Mouse (Mus musculus) forebrain, postnatal 0 days (tissue): ENCODE measurements around the gene Hoxa6. TPM values are rescaled to one million over a fixed set of nuclear protein-coding genes. Genes with fewer than 3 reads are reported as not detected.
A peak's percentile ranks its signal among the peaks of the same experiment; 100 is the strongest.

Experiments used
- ATAC-seq: fragments of 200-750 bp; cut with Nextera tagmentation; 2 replicates; pipeline ENCODE4 v1.8.0; 2017; ENCODE audit warnings: mild to moderate bottlenecking, moderate library complexity
- DNase-seq: peaks from one replicate; pipeline ENCODE4 v3.0.0-alpha.2; 2015
- H3K27ac ChIP-seq: fragments of 300-500 bp; sonication (generic); 2 replicates; pipeline ENCODE4 v1.5.1; 2014; ENCODE audit warnings: low read depth, mild to moderate bottlenecking, antibody characterized with exemption, low read length, moderate library complexity, mixed read lengths
- H3K27me3 ChIP-seq: fragments of 300-500 bp; sonication (generic); 2 replicates; pipeline ENCODE4 v1.6.1; 2014; ENCODE audit warnings: mild to moderate bottlenecking, low read length, mixed read lengths; ENCODE audit not compliant: insufficient read depth
- H3K36me3 ChIP-seq: fragments of 300-500 bp; sonication (generic); 2 replicates; pipeline ENCODE4 v1.6.1; 2014; ENCODE audit warnings: mild to moderate bottlenecking, moderate library complexity; ENCODE audit not compliant: insufficient read depth
- H3K4me1 ChIP-seq: fragments of 300-500 bp; sonication (generic); 2 replicates; pipeline ENCODE4 v1.6.1; 2014; ENCODE audit warnings: antibody characterized with exemption; ENCODE audit not compliant: insufficient read depth
- H3K4me2 ChIP-seq: fragments of 300-500 bp; sonication (generic); 2 replicates; pipeline ENCODE4 v1.6.1; 2014; ENCODE audit warnings: low read depth, mild to moderate bottlenecking, moderate library complexity
- H3K4me3 ChIP-seq: fragments of 300-500 bp; sonication (generic); 2 replicates; pipeline ENCODE4 v1.5.1; 2014; ENCODE audit warnings: low read depth, low read length, mixed read lengths
- H3K9ac ChIP-seq: fragments of 300-500 bp; sonication (generic); 2 replicates; pipeline ENCODE4 v1.6.1; 2014; ENCODE audit warnings: mild to moderate bottlenecking
- H3K9me3 ChIP-seq: fragments of 300-500 bp; sonication (generic); 2 replicates; pipeline ENCODE4 v1.6.1; 2016; ENCODE audit warnings: low read length
- CTCF ChIP-seq: sonication (generic); IDR thresholded peaks from 2 replicates; pipeline ENCODE4 v1.5.1; 2016; ENCODE audit warnings: antibody characterized with exemption, control low read depth, low read depth
- WGBS: fragments of 180-500 bp; shearing (Covaris S2); extraction: QIAGEN DNeasy Blood & Tissue Kit; methylation state at CpG from one replicate; pipeline ENCODE4 v1.1.7; 2014; 5-methylcytosine and 5-hydroxymethylcytosine counted together
- polyA plus RNA-seq: library from polyadenylated mRNA; unstranded; fragments of >200 nt; fragmentation: Nextera tagmentation; extraction: Ambion mirVana; gene quantifications from 2 replicates; pipeline ENCODE4 v1.2.1, GENCODE M21; 2015
- total RNA-seq: library from RNA; depleted of rRNA; stranded (reverse); fragments of >200 nt; gene quantifications from 2 replicates; pipeline ENCODE4 v1.2.3, GENCODE M21; 2014

Gene Hoxa6
- total and polyA plus RNA-seq, 2 experiments from 2014 or later: not detected

DNA sequence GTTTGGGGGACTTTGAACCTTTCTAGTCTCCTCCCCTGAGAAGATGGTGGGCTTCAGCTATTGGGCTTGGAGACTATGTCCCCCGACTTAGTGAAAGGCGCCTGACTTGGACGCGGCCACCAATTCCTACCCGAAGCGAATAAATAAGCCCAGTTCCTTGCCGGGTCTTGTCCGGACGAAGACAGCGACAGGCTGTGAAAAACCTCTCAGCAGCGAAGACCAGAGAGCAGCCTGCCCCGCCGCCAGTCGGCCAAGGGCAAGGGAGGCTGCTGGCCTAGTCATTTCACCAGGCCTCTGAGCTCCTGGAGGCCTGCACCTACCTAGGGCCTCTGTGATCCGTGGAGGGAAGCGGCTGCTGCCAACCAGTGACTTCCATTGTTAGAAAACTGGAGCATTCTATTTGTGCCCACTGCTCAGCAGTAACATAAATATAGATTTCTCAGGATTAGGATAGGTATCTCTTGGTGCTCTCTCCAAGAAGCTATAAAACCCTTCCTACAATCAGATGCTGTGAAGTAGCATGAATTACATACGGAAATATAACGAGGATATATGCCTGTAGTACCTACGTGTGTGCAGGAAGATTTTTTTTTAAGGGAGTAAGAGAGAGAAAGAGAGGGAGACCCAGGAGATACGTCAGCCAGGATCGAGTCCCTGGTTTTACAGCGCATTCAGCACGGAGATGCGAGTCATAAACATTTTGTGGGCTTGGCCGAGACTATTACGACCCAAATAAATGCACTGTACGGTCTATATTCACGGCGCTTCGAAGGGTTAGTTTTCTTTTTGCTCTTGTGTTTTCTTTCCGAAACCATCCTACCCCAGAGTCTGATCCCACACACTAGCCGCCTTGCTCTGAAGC, 11.7 kb upstream of the Hoxa6 start:
- Histone ChIP-seq H3K27ac (no peak overlapping the region), H3K36me3 (no peaks in the 10 kb centered on the region), H3K4me1 (peaks cover 4% of the 10 kb centered on the region; the same call in 1 of the 2 replicates), H3K4me2 (no peak overlapping the region), H3K27me3 (peaks cover 99% of the 10 kb centered on the region), H3K9ac (no peak overlapping the region), H3K9me3 (no peaks in the 10 kb centered on the region), H3K4me3 (no peak overlapping the region)
- TF ChIP-seq CTCF: no peak
- ATAC-seq (no peak), DNase-seq (no peak)
- WGBS: 11% methylated on average over 32 of the region's 32 CpGs

DNA sequence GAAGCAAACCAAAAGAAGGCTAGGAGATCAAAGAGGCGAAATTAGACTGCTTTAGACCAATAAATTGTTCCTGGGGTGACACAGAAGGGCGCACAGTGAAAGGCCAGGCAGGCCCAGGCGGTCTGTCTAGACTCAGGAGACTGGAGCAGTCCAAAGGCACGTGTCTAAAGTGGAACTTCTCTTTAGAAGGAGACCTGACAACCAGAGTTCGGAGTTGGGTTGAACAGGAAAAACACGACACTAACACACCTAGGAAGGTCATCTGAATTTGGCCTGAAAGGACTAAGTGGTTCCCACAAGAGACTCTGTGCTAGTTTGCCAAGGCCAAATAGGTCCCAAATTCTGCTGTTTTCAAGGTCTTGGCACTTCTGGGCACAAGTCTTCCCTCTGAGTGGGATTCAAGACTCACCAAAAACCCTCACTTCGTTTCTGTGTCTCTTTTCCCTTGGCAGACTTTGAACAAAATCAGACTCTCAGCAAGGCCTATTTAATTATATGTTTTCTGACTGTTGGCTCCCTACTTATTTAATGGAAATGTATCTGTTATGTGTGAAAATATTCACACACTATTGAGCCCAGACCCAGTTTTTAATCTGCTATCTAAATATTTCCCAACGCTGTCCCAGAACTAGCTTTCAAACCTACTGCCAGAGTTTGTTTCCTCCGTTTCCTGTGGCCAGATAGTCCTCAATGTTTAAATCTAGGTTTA, 10.9 kb upstream of the Hoxa6 start:
- Histone ChIP-seq H3K9me3 (no peaks in the 10 kb centered on the region), H3K4me1 (peaks cover 4% of the 10 kb centered on the region; the same call in 1 of the 2 replicates), H3K9ac (no peak overlapping the region), H3K27me3 (peaks cover 99% of the 10 kb centered on the region), H3K27ac (no peak overlapping the region), H3K4me2 (no peak overlapping the region), H3K36me3 (no peaks in the 10 kb centered on the region), H3K4me3 (no peak overlapping the region)
- TF ChIP-seq CTCF: no peak
- WGBS: 17% methylated on average over 9 of the region's 9 CpGs
- DNase-seq (no peak), ATAC-seq (no peak)

DNA sequence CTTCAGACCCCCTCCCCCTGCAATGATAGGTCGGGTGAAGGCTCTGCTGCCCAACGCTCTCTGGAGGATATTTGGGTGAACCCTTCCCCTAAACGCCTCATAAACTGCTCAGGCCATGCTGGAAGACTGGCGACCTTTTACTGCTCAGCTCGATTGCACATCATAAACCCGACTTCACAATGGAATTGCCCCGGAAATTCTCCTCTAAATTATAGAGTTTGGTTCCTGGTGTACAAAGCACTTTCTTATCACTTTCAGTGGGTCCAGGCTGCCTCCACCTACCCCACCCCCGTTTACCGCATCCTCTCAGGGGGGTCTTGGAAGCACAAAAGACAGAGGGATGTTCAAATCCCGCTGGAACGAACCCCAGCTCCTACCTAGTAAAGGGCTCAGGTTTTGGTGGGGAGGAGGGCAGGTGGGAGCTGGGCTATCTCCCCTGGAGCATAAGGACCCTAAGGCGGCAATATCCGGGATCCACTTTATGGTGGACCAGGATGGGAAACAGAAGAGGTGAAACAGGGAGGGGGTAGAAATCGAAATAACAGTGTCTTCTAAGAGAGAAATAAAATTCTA, 10.2 kb upstream of the Hoxa6 start:
- Histone ChIP-seq H3K27me3 (peaks cover 99% of the 10 kb centered on the region), H3K9ac (no peak overlapping the region), H3K4me3 (no peak overlapping the region), H3K27ac (no peak overlapping the region), H3K9me3 (no peaks in the 10 kb centered on the region), H3K36me3 (no peaks in the 10 kb centered on the region), H3K4me2 (no peak overlapping the region), H3K4me1 (peaks cover 4% of the 10 kb centered on the region; the same call in 1 of the 2 replicates)
- ATAC-seq: no peak
- TF ChIP-seq CTCF: no peak
- no peak for DNase-seq
- WGBS: 5% methylated on average over 14 of the region's 14 CpGs

DNA sequence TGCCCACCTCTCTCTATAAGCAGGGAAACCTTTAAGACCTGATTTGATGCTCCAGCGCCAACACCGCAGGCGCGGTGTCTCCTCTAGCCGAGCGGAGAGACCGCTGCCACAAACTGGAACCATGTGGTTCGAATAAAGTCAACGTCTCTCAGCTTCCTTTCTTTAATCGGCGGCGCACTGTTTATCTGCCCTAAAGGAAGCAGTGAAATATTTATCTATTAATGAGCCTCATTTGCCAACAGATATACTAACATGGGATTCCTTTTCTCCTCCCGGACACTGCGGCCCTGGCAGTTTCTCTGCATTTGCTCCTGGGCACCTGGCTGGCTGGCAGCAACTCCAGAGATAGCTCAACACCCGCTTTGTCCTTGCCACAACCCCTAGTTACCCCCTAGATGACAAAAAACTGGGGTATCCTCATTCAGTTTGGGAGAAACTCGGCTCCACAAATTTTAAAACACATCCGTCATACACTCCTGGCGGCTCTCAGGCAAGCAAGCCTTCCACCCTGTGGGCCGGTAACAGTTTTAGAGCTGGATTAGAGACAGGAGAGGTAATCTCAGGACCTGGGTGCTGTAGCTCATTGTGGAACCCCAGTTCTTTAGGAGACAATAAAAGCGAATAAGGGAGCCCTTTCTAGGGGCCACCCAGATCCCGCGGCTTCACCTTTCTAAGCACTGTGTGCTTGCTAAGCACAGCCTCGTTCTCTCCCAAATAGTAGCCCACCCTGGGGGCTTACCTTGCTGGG, 9.5 kb upstream of the Hoxa6 start:
- no peaks in the 10 kb centered on the region for H3K9me3 ChIP-seq
- no peak overlapping the region for H3K9ac ChIP-seq
- ATAC-seq (no peak), DNase-seq (no peak)
- 5% methylated on average over 23 of the region's 23 CpGs for WGBS
- no peak overlapping the region for H3K4me2 ChIP-seq
- H3K4me3 ChIP-seq: no peak overlapping the region
- no peak for TF ChIP-seq CTCF
- H3K27ac ChIP-seq: no peak overlapping the region
- peaks cover 4% of the 10 kb centered on the region; the same call in 1 of the 2 replicates for H3K4me1 ChIP-seq
- H3K27me3 ChIP-seq: peaks cover 99% of the 10 kb centered on the region
- no peaks in the 10 kb centered on the region for H3K36me3 ChIP-seq

DNA sequence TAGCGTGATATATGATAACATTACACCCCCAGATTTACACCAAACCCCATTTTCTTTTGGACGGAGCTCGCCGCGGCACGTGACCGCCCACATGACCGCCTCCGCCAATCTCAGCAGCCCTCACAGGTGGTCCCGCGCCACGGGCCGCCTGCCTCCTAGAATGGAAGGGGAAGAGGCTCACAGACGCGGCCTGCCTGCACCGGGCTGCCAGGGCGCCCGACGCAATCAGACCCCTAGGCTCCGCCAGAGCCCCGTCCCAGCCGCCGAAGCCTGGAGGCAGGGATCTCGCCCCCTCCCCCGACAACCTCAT, 8.9 kb upstream of the Hoxa6 start:
- Histone ChIP-seq H3K4me3 (peak overlapping the region; percentile 12; the same call in 1 of the 2 replicates), H3K27ac (no peak overlapping the region), H3K4me1 (peaks cover 4% of the 10 kb centered on the region; the same call in 1 of the 2 replicates), H3K9me3 (no peaks in the 10 kb centered on the region), H3K9ac (no peak overlapping the region), H3K4me2 (peak overlapping the region; percentile 9; the same call in 1 of the 2 replicates), H3K27me3 (peaks cover 98% of the 10 kb centered on the region), H3K36me3 (no peaks in the 10 kb centered on the region)
- no peak for DNase-seq
- ATAC-seq: no peak
- under 1% methylated on average over 25 of the region's 25 CpGs for WGBS
- TF ChIP-seq CTCF: no peak

DNA sequence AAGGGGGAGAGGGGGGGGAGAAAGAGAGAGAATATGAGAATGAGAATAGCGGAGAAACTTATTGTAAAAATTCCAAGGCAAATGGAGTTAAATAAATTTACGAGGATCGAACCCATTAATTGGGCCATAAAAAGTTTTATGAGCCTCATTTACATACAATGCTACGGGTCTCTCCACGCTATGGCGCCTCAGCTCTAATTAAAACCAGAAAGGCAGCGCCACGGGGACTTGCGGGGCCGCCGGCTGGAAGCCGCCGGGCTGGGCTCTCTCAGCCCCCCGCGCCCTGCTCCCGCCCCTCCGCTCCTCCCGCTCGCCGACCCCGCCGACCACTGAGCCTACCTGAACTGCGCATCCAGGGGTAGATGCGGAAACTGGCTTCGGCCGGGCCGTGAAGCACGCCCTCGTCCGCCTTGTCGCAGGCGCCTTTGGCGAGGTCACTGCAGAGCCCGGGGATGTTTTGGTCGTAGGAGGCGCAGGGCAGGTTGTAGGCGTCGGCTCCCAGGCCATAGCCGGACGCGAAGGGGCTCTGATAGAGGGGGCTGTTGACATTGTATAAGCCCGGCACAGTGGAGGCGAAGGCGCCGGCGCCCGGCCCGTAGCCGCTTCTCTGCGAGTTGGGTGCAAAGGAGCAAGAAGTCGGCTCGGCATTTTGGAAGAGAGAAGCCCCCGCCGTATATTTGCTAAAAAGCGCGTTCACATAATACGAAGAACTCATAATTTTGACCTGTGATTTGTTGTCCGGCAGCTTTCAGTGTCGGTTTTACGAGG, 8.4 kb upstream of the Hoxa6 start:
- H3K9me3 ChIP-seq: no peaks in the 10 kb centered on the region
- H3K27ac ChIP-seq: no peak overlapping the region
- H3K9ac ChIP-seq: no peak overlapping the region
- DNase-seq (no peak), ATAC-seq (no peak)
- TF ChIP-seq CTCF: no peak
- H3K4me3 ChIP-seq: peak overlapping the region; percentile 12; the same call in 1 of the 2 replicates
- H3K4me2 ChIP-seq: peak overlapping the region; percentile 9; the same call in 1 of the 2 replicates
- H3K36me3 ChIP-seq: no peaks in the 10 kb centered on the region
- 3% methylated on average over 60 of the region's 60 CpGs for WGBS
- H3K4me1 ChIP-seq: peaks cover 4% of the 10 kb centered on the region; the same call in 1 of the 2 replicates
- peaks cover 98% of the 10 kb centered on the region for H3K27me3 ChIP-seq
